Mouse (Mus musculus) adrenal gland, postnatal 10 days (tissue): ENCODE results near the gene Olfml1. TPM values are rescaled to one million over a fixed set of nuclear protein-coding genes. Genes with fewer than 3 reads are reported as not detected.

Experiments used
- total RNA-seq, 2 experiments: library from RNA; stranded (reverse); gene quantifications; 2 replicates each; pipeline ENCODE4 v1.2.3; 2021

Olfml1 gene
- total RNA-seq, 2 experiments from 2014 or later = 9.9 to 12.4 TPM

Other genes starting within 250 kb of the Olfml1 start
- gene Syt9, start 196.7 kb upstream of the Olfml1 start, total RNA-seq = 10 to 100 TPM in 1 of 2 experiments, 1 to 10 TPM in 1; 5.4 to 10.4 TPM
- gene Ppfibp2, start 27.8 kb downstream of the Olfml1 start, total RNA-seq = 10 to 100 TPM in 1 of 2 experiments, 1 to 10 TPM in 1; 9.1 to 13.7 TPM
- gene 5330417H12Rik, start 57.7 kb downstream of the Olfml1 start, total RNA-seq = not detected
- not detected for gene Cyb5r2, start 190.6 kb downstream of the Olfml1 start, total RNA-seq
- not detected for gene Ovch2, start 233.8 kb downstream of the Olfml1 start, total RNA-seq
- gene Olfr467, start 244.8 kb downstream of the Olfml1 start, total RNA-seq = not detected